Mouse (Mus musculus): ENCODE data around the gene Slc44a5. TPM values are rescaled to one million over a fixed set of nuclear protein-coding genes. Genes with fewer than 3 reads are reported as not detected.

The Slc44a5 gene
- polyA plus RNA-seq, 1 experiment from 2014 or later = not detected

DNA sequence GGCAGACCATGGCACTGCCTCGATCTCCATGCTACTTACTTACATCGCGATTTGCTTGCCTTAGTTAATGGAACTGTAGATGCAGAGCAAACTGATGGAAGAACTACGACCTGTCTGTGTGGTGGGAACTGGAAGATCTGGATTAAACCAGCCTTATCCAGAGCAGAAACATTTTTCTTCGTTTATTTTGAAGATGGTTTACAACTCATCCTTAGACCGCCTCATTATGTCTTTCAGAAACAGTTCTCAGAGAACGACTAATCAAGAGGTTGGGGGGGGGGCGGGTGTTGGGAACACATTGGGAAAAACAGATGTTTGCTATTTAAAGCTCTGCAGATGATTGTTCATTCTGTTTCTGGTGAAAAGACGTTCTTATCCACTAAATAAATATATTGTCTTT lies 210.7 kb downstream of the Slc44a5 start:
- 95% methylated on average over 9 of the region's 9 CpGs for WGBS (ENCODE audit: missing documents)
- no peaks in the 10 kb centered on the region for H3K36me3 ChIP-seq (ENCODE audit: inconsistent target)
- no peak overlapping the region for H3K27ac ChIP-seq
- H3K4me3 ChIP-seq (ENCODE audit: inconsistent target) = no peak overlapping the region
- H3K79me2 ChIP-seq (ENCODE audit: inconsistent target) = no peaks in the 10 kb centered on the region

DNA sequence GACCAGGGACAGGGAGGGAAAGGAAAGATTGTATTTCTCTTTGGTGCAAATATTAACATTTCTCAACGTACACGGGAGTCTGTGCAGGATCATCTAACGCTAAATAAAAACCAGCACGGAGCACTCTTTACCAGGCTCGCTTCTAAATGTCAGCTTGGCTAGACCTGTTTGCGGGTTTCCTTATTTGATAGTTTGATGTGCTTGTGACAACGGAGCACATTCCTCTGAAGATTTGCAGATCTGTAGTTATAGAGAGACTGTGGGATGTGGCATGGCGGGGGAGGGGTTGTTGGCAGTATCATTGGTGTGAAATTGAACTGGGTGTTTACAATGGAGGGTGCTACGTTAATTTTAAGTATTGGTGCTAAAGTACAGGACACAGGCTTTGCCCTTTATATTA lies 215.4 kb downstream of the Slc44a5 start:
- Histone ChIP-seq H3K36me3 (ENCODE audit: inconsistent target) (no peaks in the 10 kb centered on the region), H3K79me2 (ENCODE audit: inconsistent target) (no peaks in the 10 kb centered on the region), H3K4me3 (ENCODE audit: inconsistent target) (no peak overlapping the region), H3K27ac (no peak overlapping the region)
- 86% methylated on average over 9 of the region's 9 CpGs for WGBS (ENCODE audit: missing documents)

DNA sequence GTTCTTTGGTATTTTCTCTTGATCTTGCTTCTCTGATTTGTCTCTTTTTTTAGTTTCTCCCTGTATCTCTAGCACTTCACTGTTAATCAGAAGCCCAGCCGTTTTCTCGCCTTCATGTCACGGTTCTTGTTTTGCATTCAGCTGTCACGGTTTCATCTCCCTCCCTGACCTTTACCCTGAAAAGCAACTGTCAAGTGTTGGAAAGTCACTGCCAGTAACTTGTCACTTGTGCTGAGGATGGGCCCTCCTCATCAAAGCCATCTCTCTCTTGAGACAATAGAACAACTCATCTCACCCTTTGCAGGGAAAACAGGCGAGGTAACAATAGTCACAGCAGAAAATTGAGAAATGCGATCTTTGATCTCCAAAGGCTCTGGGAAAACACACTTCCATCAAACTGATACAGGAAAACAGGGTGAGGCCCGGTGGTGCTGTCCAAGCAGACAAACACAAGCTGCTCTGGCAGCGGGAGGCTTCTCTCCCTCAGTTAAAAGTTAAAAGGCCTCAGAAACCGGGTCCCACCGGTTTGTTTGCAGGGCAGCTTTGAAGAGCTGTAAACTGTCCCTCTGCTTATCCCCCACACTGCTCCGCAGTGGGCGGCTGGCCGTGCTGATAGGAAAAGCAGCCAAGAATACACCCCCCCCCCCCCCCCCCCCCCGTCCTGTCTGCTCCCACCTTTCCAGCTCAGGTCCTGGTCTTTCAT lies 219.2 kb downstream of the Slc44a5 start:
- no peak overlapping the region for H3K27ac ChIP-seq
- no peaks in the 10 kb centered on the region for H3K36me3 ChIP-seq (ENCODE audit: inconsistent target)
- H3K79me2 ChIP-seq (ENCODE audit: inconsistent target) = no peaks in the 10 kb centered on the region
- no peak overlapping the region for H3K4me3 ChIP-seq (ENCODE audit: inconsistent target)
- 62% methylated on average over 9 of the region's 14 CpGs for WGBS (ENCODE audit: missing documents)

DNA sequence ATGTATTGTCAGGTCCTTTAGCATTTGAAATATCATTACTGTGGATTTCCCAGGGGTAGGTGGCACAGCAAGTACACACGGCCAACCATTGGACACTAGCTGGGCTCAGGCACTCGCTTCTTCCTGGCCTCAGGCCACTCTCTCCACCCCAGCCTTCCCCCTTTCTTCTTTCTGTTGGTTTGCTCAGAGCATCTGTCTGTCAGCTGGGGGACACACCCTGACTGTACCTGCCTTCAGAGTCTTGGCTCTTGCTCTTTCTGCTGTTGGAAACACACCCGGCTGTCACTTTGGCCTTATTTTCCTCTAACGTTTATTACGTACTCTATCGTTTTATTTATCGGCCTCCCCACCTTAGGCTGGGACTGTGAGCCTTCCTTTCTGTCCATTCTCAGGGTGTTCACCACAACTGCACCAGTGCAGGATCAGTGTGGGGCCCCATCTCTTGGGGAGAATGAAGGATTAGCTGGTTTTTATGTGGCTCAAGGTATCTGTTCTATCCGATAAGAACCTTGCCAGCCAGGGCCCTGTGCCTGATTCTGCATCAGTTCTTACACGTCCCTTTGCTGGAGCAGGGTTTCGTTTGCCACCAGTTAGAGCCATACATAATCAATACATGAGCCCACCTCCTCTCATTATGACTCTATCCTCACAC lies 220.1 kb downstream of the Slc44a5 start:
- Histone ChIP-seq H3K4me3 (ENCODE audit: inconsistent target) (no peak overlapping the region), H3K27ac (no peak overlapping the region), H3K36me3 (ENCODE audit: inconsistent target) (no peaks in the 10 kb centered on the region), H3K79me2 (ENCODE audit: inconsistent target) (no peaks in the 10 kb centered on the region)
- 91% methylated on average over 10 of the region's 10 CpGs for WGBS (ENCODE audit: missing documents)

DNA sequence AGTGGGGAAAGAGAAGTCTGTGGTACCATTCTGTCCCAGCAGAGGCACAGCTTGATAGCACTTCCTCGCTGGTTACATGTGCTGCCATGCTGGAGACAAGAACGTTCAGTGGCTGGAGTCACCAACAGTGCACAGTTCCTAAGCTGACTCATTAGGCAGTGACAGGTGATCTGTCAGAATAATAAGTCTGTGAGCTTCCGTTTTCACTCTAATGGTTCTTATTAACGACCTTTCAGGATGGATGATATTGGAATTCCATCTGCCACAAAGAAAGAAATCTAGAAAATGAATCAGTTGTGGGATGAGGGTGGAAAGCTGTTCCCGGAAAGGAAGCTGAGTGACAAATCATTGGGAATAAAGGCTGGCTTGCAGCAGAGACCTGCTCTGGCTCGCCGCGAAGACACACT lies 227.2 kb downstream of the Slc44a5 start:
- no peak overlapping the region for H3K4me3 ChIP-seq (ENCODE audit: inconsistent target)
- WGBS (ENCODE audit: missing documents) = 70% methylated on average over 8 of the region's 8 CpGs
- no peaks in the 10 kb centered on the region for H3K36me3 ChIP-seq (ENCODE audit: inconsistent target)
- no peak overlapping the region for H3K27ac ChIP-seq
- no peaks in the 10 kb centered on the region for H3K79me2 ChIP-seq (ENCODE audit: inconsistent target)

DNA sequence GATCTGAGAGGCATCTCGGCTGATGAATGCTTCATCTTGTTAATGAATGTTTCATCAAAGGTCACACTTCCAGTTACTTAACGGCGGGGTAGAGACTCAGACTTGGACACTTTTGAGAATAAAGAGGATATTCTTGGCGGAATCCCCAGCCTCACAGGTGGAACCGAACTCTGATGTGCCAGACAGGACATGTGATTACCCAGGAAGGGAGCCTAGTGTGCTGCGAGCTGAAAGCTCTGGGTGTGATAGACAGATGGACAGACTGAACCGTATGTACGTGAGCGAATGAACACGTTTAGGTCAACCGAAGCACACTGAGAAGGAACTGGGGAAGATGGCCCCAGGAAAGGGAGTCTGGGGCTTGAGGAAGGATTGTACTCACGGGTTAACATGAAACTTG lies 228.6 kb downstream of the Slc44a5 start:
- H3K4me3 ChIP-seq (ENCODE audit: inconsistent target) = no peak overlapping the region
- 84% methylated on average over 12 of the region's 12 CpGs for WGBS (ENCODE audit: missing documents)
- H3K27ac ChIP-seq = no peak overlapping the region
- no peaks in the 10 kb centered on the region for H3K79me2 ChIP-seq (ENCODE audit: inconsistent target)
- no peaks in the 10 kb centered on the region for H3K36me3 ChIP-seq (ENCODE audit: inconsistent target)

DNA sequence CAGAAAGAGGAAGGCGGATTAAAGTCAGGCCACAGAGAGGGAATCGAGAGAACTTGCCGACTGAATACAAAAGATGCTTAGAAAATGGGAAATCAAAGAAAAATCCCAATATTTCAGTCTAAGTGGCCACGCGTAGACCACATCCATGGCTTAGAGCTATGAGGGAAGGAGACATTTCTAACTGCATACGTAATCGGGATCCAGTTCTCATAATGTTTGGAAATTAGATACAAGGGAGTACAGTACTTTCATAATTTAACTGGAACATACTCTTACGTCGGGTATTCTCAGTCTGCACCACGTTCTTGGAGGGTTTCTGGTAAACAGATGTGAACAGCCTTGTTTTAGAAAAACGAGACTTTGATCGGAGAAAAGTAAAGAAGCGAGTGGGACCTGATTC lies 229.1 kb downstream of the Slc44a5 start:
- 89% methylated on average over 13 of the region's 13 CpGs for WGBS (ENCODE audit: missing documents)
- H3K79me2 ChIP-seq (ENCODE audit: inconsistent target) = no peaks in the 10 kb centered on the region
- no peak overlapping the region for H3K27ac ChIP-seq
- H3K4me3 ChIP-seq (ENCODE audit: inconsistent target) = no peak overlapping the region
- no peaks in the 10 kb centered on the region for H3K36me3 ChIP-seq (ENCODE audit: inconsistent target)

DNA sequence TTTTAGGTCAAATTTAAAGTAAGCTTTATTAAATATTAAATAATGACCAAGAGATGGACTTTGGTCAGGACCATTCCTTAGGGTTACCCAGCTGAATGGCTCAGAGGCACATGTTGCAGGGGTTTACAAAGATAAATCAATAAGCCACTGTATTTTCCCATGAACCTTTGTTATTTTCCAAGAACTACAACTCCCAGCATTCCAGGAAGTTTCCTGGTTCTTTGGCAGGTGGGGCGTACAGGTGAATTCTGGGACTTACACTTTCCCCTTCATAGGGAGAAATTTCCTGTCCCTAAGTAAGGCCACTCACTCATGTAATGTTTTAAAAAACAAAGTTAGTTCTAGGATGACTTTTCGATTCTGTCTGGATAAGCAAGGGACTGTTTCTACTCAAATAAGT lies 235.2 kb downstream of the Slc44a5 start:
- Histone ChIP-seq H3K4me3 (ENCODE audit: inconsistent target) (no peak overlapping the region), H3K79me2 (ENCODE audit: inconsistent target) (no peaks in the 10 kb centered on the region), H3K36me3 (ENCODE audit: inconsistent target) (no peaks in the 10 kb centered on the region), H3K27ac (no peak overlapping the region)
- WGBS (ENCODE audit: missing documents) = 100% methylated on average over 2 of the region's 2 CpGs

DNA sequence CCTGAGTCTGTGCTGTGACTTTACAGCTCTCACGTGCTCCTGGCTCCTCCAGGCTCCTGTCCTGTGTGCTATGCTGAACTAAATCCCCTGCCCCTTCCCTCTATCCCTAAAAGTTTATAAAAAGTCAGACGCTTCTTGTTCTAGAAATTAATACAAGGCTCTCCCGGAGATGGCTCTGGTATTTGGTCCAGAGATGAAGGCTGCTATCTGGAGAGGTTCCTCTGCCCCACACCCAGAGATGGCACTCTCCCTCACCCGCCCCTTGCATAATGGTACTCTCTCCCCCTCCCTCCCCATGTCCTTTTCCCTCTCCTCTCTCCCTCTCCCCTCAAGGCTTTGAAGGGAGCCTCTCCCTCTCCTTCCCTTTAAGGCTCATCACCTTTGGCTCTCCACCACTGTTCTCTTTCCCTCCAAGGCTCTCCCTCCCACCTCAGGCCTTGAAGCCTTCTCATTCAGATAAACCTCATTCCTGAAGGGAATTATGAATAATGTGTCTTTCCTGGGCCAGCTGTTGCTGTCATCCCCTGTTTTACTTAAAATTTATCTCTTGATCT lies 236.0 kb downstream of the Slc44a5 start:
- H3K4me3 ChIP-seq (ENCODE audit: inconsistent target) = no peak overlapping the region
- H3K79me2 ChIP-seq (ENCODE audit: inconsistent target) = no peaks in the 10 kb centered on the region
- H3K36me3 ChIP-seq (ENCODE audit: inconsistent target) = no peaks in the 10 kb centered on the region
- no peak overlapping the region for H3K27ac ChIP-seq
- WGBS (ENCODE audit: missing documents) = 63% methylated on average over 4 of the region's 4 CpGs

DNA sequence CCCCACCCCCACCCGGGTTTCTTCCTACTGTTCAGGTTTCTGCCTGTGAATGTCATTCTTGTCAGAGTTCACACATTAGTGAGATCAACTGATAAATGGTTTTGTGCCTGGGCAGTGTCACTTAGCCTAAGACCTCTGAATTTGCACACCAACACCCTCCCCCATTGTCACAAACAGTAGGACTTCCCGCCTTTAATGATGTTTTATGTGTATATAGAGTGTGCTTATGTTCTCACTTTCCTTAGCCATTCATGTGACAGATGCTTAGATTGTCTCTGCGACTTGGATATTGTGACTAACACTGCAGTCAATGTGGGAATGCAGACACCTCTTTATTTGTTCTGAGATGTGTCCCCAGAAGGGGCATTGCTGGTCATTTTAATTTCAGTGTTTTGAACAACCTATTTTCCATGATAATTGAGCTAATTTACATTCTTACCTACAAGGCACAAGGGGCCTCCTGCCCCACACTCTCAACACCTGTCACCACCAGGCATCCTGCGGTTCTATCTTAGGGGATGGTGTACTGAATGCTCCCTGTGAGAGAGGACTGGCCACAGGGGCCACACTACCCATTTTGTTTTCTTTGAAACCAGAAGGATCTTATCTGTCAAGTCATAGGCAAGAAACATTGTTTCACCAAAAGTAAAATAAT lies 236.7 kb downstream of the Slc44a5 start:
- Histone ChIP-seq H3K4me3 (ENCODE audit: inconsistent target) (no peak overlapping the region), H3K79me2 (ENCODE audit: inconsistent target) (no peaks in the 10 kb centered on the region), H3K36me3 (ENCODE audit: inconsistent target) (no peaks in the 10 kb centered on the region), H3K27ac (no peak overlapping the region)
- WGBS (ENCODE audit: missing documents) = 75% methylated on average over 3 of the region's 4 CpGs

DNA sequence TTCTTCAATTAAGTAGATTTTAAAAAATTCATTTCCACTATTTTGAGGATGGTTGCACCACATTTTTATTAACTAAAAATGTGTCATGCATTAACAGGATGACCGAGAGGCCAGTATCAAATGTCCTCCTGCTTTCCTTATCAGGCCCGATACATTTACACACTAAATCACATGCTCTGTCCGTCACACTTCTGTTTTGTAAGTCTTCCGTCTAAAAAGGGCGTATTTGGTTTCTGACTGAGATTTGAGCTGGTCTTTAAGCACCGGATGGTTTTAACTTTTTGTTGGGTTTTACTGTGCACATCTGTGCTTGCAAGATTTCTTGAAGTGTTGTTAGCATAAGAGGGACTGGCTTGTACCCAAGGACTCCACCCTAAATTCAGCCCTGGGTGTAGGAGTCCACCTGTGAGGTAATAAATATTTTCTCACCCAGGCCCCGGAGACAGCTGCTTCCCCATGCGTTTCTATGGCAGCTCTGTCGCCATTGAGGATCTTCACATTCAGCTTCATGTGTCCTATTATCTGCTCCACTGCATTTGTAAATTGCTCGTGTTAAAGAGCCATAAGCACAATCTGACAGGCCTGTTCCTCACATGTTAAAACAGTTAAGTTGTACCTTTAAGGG lies 237.3 kb downstream of the Slc44a5 start:
- Histone ChIP-seq H3K4me3 (ENCODE audit: inconsistent target) (no peak overlapping the region), H3K36me3 (ENCODE audit: inconsistent target) (no peaks in the 10 kb centered on the region), H3K79me2 (ENCODE audit: inconsistent target) (no peaks in the 10 kb centered on the region), H3K27ac (no peak overlapping the region)
- WGBS (ENCODE audit: missing documents) = 87% methylated on average over 10 of the region's 10 CpGs

DNA sequence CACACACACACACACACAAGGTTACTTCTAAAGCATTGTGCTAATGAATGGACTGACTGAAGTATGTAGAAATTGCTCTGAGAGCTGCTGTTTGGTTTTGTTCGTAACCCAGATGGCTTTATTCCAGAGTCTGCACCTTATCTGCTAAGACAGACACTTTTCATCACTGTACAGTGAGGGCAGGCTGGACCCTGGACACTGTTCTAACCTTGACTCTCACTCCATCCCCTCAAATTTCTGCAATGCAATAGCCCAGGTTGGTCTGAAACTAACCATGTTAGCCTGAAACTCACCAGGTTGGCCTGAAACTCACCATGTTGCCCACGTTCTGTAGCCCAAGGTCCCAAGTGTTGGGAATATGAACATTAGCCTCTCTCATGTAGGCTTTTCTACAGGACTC lies 239.3 kb downstream of the Slc44a5 start:
- 92% methylated on average over 2 of the region's 2 CpGs for WGBS (ENCODE audit: missing documents)
- Histone ChIP-seq H3K4me3 (ENCODE audit: inconsistent target) (no peak overlapping the region), H3K27ac (no peak overlapping the region), H3K79me2 (ENCODE audit: inconsistent target) (no peaks in the 10 kb centered on the region), H3K36me3 (ENCODE audit: inconsistent target) (no peaks in the 10 kb centered on the region)

DNA sequence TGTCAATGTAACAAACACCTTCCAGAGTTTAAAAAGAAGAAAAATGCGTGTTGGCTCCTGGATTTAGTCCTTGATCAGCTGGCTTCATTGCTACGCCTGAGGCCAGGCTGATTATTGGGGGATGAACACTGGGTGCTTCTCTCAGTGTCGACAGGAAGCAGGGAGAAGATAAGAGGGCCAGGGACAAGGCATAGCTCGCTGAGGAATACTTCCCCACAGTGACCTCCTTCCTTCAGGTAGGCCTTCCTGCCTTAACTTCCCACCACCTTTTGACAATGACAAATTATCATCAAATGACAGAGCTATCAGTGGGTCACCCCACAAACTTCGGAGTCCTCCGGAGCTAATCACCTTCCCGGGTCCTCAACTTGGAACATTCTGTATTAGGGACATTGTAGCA lies 242.1 kb downstream of the Slc44a5 start:
- Histone ChIP-seq H3K79me2 (ENCODE audit: inconsistent target) (no peaks in the 10 kb centered on the region), H3K4me3 (ENCODE audit: inconsistent target) (no peak overlapping the region), H3K27ac (no peak overlapping the region), H3K36me3 (ENCODE audit: inconsistent target) (no peaks in the 10 kb centered on the region)
- 70% methylated on average over 7 of the region's 7 CpGs for WGBS (ENCODE audit: missing documents)

DNA sequence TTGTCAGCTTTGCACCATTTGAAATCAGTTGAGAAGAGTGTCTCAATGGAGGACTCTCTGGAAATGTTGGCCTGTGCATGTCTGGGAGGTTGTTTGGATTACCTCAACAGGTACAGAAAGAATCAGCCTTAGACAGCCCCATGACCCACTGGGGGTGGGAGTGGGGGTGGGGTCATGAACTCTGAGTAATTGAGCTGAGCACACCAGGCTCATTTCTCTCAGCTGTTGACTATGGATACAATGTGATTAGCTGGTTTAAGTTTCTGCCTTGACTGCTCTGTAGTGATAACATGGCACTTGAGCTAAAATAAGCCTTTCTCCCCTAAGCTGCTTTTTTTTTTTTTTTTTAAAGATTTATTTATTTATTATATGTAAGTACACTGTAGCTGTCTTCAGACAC lies 242.5 kb downstream of the Slc44a5 start:
- H3K36me3 ChIP-seq (ENCODE audit: inconsistent target) = no peaks in the 10 kb centered on the region
- H3K4me3 ChIP-seq (ENCODE audit: inconsistent target) = no peak overlapping the region
- no peaks in the 10 kb centered on the region for H3K79me2 ChIP-seq (ENCODE audit: inconsistent target)
- no peak overlapping the region for H3K27ac ChIP-seq

DNA sequence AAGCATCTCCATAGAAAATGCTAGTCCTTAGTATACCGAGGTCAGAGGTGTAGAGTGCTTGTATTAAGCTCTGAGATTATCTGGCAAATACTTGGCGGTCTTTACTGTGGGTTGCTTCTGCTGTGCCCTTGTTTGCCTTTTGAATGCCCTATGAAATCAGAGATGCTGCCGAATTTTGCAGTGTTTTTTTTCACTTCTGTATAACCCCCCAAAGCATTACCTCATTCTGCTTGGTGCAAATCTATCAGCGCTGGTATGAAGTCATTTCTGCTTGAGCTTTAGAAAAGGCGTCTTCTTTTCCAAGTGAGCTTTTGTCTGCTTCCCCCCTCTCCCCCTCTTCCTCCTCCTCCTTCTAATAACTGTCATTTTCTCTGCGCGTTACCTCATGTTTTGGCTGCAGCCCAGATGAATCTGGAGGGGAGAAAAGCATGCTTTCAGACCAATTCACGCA lies 248.9 kb downstream of the Slc44a5 start:
- Histone ChIP-seq H3K27ac (no peak overlapping the region), H3K79me2 (ENCODE audit: inconsistent target) (no peaks in the 10 kb centered on the region), H3K4me3 (ENCODE audit: inconsistent target) (no peak overlapping the region), H3K36me3 (ENCODE audit: inconsistent target) (no peaks in the 10 kb centered on the region)
- WGBS (ENCODE audit: missing documents) = 64% methylated on average over 8 of the region's 8 CpGs
